Mouse (Mus musculus): ENCODE data around the gene Kcp.

DNA sequence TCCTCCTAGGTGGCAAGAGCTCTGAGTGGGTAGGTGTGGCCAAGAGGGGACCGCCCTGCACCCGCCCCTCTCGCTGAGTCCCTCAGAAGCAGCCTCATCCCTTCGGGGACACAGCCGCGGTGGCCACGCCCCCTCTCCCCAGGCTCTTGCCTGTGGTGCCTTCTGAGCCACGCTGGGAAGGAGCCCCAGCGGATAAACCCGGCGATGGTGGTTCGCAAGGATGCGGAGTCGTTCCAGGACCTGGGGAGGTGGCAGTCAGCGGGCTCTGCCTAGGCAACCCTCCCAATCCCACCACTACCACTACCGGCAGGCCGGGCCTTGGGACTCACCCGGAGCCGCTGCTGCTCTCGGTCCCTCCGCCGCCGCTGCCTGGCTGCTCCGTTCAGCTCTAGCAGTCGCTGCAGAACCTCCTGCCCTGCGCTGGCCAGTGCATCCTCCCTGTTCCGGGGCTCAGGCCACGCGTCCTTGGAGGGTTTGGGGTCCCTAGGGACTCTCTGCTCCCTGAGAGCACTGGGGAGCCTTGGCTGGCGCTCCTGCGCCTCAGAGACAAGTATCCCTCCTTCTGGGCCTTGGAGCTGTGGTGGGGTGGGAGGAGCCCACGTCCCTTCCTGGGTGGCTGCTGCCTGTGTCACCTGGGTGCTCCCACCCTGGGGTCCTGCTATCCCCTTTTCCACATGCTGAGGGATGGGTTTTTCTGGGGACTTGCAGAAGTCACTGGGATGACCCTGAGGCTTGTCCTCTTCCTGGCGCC is 33.6 kb downstream of the Kcp start:
- TF ChIP-seq POLR2AphosphoS2 (IDR thresholded peaks at IDR 0.05; ENCODE audit: insufficient read length, low read depth) (no peak), SRF (IDR thresholded peaks at IDR 0.05; ENCODE audit: control insufficient read depth, insufficient read length, low read depth) (no peak), USF1 (IDR thresholded peaks at IDR 0.05; ENCODE audit: low read depth) (no peak), POLR2A (IDR thresholded peaks at IDR 0.05; ENCODE audit: insufficient read length, low read depth) (no peak)

All from myocyte (in vitro differentiated cells).